Mouse (Mus musculus): ENCODE data around the gene Gm10272.
"Not testable (repeated sequence)": the region's sequence is repeated elsewhere in the genome, so short reads cannot be mapped to it uniquely, and the experiment has no call there.

The Gm10272 gene

DNA sequence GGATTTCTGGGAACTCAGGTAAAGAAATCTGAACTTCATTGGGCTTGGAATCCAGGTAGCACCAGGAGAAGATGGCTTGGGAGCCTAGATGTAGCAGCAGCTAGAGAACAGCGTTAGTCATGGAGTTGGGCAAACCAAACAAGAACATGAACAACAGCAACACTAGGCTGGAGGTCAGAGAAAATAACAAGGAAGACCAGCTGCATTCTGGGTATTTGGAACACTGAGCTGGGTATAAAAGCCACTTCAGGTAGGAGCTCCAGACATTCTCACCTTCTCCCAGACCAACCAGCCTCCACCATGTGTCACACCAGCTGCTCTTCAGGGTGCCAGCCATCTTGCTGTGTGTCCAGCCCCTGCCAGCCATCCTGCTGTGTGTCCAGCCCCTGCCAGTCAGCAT is at the start of gene Gm10272:
Gm10272 (plus strand) TSS at position 301 of the 400 bp plus-strand sequence.
- DNase-seq (ENCODE audit: low read depth in 1 of 2, low spot score in 2 of 2), result no peak

DNA sequence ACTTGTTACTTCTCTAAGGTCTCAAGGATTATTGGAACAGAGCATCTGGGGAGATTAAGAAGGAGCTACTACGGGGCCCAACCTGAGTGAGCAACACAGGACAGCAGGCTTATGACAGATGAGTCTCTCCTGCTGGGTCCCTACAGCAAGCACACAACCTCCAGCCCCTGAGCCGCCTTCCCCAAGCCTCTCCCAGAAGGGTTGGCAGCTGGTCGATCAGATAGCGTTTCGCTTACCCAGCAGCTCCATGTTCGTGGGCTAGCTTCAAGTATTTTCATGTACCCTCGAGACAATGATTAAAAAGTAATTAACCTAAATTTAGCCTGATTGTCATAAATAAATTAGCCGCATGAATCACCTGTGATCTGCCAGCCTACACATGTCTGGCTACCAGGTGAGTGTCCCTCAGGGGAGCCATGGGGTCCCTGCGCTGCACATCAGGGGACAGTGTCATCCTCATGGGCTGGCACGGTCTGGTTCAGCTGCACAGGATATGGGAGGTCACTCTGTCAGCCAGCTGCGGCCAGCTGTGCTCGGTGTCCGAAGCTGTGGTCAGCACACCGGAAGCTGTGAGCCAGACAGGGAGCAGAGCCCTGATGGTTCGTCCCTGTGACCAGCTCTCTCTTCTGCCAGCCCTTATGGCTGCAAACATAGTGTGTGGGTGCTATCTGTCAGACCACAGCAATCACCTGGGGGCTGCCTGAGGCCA is 48.0 kb upstream of the Gm10272 start:
- DNase-seq (ENCODE audit: low read depth in 1 of 2, low spot score in 2 of 2), result no peak

- no peak for DNase-seq (ENCODE audit: low read depth in 1 of 2, low spot score in 2 of 2)
These were observed 42.3 kb upstream of the Gm10272 start for GRCm38 (mm10) chr10:77663949-77664665.

DNA sequence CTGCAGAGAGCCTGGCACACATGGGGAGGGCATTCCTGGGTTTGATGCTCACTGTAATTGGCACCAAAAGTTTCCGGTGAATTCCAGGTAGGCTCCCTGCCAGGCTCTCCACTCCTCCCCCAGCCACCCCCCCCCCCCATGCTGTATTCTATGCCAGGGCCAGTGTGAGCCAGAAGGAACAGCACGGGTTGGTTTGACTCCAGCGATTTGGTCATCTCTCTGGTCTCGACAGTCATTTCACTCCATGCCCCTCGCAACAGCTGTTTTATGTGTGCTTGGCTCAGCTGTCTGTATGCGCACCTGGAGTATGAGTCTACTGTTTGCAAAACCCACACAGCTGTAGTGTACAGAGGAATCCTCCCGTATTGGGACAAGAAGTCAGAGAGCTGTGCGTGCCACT is 40.1 kb upstream of the Gm10272 start:
- DNase-seq (ENCODE audit: low read depth in 1 of 2, low spot score in 2 of 2), result no peak

- no peak for DNase-seq (ENCODE audit: low read depth in 1 of 2, low spot score in 2 of 2)
These were observed 39.0 kb upstream of the Gm10272 start for GRCm38 (mm10) chr10:77667402-77667801.

DNA sequence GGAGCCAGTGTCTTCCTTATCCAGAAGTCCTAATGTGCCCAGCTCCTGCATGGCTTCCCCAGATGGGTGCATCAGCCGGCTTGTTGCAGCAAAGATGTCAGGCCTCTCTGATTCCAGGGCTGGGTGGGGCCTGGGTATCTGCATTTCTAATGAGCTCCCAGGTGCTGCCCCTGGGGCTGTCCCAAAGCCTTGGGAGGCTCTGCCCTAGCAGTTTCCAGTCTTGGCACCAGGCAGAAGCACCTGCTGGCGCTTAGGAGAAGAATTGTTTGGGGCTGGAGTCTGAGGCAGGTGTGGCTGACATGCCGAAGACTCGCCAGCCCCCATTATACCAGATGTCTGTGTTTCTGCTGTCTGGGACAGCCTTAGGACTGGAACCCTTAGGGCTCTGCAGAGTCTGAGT is 35.7 kb upstream of the Gm10272 start:
- DNase-seq (ENCODE audit: low read depth in 1 of 2, low spot score in 2 of 2), result no peak

DNA sequence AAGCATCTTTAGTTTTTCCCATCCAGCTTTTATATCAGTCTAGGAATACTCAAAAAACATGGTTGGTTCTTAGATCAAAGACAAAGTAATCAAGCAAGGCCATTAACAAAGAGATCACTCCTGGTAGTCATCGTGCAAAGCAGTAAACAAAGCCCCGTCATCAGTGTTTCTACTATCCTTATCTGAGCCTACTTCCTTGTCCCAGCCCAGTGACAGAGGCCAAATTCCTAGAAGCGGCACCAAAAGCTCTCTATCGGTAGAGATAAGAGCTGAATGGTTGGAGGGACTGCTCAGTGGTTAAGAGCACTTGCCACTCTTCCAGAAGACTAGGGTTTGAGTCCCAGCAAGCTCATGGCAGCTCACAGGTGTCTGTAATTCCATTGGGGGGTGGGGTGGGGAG is 34.9 kb upstream of the Gm10272 start:
- DNase-seq (ENCODE audit: low read depth in 1 of 2, low spot score in 2 of 2), result no peak

GRCm38 (mm10) chr10:77673765-77674164 is 32.7 kb upstream of the Gm10272 start:
- no peak for DNase-seq (ENCODE audit: low read depth in 1 of 2, low spot score in 2 of 2)

DNA sequence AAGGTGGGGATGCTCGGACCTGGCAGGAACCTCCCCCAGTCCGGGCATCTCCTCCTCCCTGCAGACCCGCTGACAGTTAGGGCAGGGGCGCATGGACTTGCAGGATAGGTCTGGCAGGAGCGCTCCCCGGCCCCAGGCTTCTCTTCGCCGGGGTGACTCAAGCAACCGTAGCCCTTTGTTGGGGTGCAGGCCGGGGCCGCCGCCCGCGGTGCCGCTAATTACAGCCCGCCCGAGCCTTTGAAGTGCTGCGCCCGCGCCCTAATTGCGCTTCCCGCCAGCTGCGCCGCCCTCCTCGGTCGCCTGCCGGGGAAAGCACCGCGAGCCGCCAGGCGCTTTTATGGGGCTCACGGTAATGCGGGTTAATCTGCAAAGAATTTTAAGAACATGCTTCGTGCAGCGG is 28.9 kb upstream of the Gm10272 start:
- DNase-seq (ENCODE audit: low read depth in 1 of 2, low spot score in 2 of 2), result no peak

- DNase-seq (ENCODE audit: low read depth in 1 of 2, low spot score in 2 of 2), result no peak
These were observed 23.4 kb upstream of the Gm10272 start for GRCm38 (mm10) chr10:77682994-77683393.

DNA sequence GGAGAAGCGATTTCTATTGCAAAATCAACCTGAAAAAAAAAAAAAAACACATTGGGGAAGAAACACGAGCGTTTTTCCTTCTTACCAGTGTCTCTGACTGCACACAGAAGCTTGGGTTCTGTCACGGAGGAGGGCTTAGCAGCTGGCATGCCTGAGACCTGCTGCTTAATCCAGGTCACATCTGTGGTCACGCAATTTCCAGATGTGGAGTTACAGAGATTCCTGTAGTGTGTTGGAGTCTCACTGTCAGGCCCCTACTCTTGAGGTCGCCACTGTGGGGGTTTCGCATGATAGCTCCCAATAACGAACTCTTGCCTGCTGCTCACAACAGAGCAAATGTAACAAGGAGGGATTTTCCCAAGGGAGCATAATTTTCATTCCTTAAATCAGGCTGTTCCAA is 22.2 kb upstream of the Gm10272 start:
- DNase-seq (ENCODE audit: low read depth in 1 of 2, low spot score in 2 of 2), result no peak

GRCm38 (mm10) chr10:77685895-77686664 is 20.3 kb upstream of the Gm10272 start, which contains the start of gene Tspear:
Gene Tspear, plus strand, starts transcription at chr10:77686569.
- DNase-seq (ENCODE audit: low read depth in 1 of 2, low spot score in 2 of 2), result no peak

DNA sequence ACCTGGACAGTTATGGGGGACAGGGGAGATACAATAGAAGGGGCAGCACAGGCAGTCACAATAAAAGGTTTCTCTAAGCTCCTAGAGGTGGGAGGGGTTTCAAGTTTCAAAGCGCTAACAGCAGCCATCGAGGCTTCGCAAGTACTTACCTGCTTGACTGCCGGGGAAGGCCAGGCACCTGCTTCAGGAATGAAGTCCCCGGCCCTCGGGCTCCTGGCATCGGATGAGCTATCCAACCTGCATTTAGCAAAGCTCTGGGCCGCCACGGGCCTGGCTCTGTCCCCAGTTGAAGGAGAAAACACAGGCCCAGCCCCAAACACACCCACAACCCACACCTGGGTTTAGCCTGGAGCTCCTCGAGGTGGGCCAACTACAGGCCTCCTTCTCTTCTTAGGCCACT is 19.4 kb upstream of the Gm10272 start:
- DNase-seq (ENCODE audit: low read depth in 1 of 2, low spot score in 2 of 2), result no peak

- not testable (repeated sequence) for DNase-seq (ENCODE audit: low read depth in 1 of 2, low spot score in 2 of 2)
These were observed 16.0 kb upstream of the Gm10272 start, which contains the start of gene Gm19402 for GRCm38 (mm10) chr10:77690356-77690807. Gene Gm19402, minus strand, starts transcription at chr10:77690757.

GRCm38 (mm10) chr10:77697133-77697532 is 9.3 kb upstream of the Gm10272 start, which contains the start of gene Gm9508:
Gene Gm9508, minus strand, starts transcription at chr10:77697233.
- DNase-seq (ENCODE audit: low read depth in 1 of 2, low spot score in 2 of 2), result no peak

DNA sequence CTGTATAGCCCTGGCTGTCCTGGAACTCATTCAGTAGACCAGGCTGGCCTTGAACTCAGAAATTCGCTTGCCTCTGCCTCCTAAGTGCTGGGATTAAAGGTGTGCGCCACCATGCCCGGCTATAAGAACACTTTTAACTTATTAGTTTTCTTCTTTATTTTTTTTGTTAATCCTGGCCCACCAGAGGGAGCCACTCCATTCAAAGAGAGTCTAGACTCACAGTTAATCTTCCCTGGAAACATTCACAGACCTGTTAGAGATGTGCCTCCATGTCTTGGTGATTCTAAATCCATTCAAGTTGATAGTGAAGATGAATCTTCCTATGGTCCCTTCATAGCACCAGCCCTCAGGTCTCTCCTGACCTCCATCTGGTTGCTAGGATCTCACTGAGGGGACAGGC is 3.4 kb downstream of the Gm10272 start:
- no peak for DNase-seq (ENCODE audit: low read depth in 1 of 2, low spot score in 2 of 2)

DNA sequence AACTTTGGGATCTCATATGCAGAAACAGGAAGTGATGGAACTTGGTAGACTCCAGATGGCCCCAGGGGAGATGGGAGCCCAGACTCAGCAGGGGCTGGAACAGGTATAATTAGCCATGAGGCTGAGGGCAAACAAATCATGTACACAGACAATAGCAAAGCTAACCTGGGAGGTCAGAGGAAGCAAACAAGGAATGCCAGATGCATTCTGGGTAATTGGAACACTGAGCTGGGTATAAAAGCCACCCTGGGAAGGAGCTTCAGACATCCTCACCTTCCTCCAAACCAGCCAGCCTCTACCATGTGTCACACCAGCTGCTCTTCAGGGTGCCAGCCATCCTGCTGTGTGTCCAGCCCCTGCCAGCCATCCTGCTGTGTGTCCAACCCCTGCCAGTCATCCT is 4.7 kb downstream of the Gm10272 start, which contains the start of gene Gm10024:
Gm10024 (plus strand) TSS at position 301 of the 400 bp plus-strand sequence.
- not testable (repeated sequence) for DNase-seq (ENCODE audit: low read depth in 1 of 2, low spot score in 2 of 2)

DNA sequence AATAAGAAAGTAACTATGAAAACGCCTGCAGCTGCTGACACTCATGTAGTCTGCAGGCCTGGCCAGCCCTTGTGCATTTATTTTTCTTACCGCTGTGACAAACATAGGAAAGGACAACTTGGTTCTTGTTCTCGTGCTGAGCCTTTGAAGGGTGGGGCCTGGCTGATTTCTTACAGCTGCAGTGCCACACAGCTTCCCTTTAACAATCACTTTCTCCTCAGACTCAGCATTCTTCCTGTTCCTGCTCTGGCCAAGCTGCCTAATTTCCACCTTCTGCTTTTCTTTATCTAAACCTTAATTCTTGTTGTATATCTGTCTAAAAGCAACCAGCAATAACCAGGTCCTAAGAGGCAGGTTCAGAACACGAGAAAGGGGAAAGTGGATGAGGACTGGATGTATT is 7.3 kb downstream of the Gm10272 start:
- DNase-seq (ENCODE audit: low read depth in 1 of 2, low spot score in 2 of 2), result no peak

GRCm38 (mm10) chr10:77715507-77715906 is 9.1 kb downstream of the Gm10272 start, which contains the start of gene Gm10142:
Gene Gm10142, plus strand, starts transcription at chr10:77715807.
- no peak for DNase-seq (ENCODE audit: low read depth in 1 of 2, low spot score in 2 of 2)

- DNase-seq (ENCODE audit: low read depth in 1 of 2, low spot score in 2 of 2), result not testable (repeated sequence)
These were observed 13.9 kb downstream of the Gm10272 start, which contains the start of gene Krtap12-1 for GRCm38 (mm10) chr10:77720299-77720698. Gene Krtap12-1, plus strand, starts transcription at chr10:77720599.

DNA sequence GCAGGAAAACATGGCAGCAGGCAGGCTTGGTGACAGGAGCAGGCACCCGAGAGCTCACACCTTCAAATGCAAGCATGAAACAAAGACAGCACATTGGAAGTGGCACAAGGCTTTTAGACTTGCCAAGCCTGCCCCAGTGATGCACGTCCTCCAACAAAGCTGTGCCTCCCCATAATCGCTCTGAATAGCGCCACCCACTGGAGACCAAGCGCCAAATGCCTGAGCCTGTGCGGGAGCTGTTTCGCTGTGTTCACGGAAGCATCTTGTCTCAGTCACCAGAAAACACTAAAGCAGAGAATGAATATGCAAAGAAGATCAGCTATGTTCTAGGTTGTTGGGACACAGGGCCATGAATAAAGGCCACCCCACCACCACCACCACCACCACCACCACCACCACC is 18.4 kb downstream of the Gm10272 start:
- no peak for DNase-seq (ENCODE audit: low read depth in 1 of 2, low spot score in 2 of 2)

Measured in monocyte, adult 2 months (primary cell).